Mouse (Mus musculus) urinary bladder, postnatal 14 days (tissue): ENCODE measurements at regions not wholly inside any gene's neighbourhood (a gene's known extent, or its start where the extent isn't known, plus 50 kb on each side); places are given as distances from the start of the nearest gene placed in this dataset.

ENCODE experiments used
- DNase-seq: peaks from one replicate; pipeline ENCODE4 v3.0.0; 2021; ENCODE audit warnings: low spot score

DNA sequence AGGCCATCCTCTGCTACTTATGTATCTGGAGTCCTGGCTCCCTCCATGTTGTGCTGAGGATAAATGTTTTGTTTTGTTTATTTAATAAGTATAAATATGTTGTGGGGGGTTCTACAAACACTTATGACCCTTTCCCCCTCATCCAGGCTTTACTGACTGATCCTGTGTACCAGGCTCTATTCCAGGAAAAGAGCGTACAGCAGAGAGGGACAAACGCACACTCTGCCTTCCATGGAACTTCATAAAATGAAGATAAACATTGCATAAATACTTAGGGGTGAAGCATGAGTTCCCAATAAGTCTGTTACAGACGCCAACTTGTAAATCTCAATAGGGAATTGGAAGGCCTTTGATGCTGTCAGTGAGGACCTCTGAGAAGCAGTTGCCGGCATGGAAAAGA, 263.7 kb upstream of the Atp2b1 start:
- no peak for DNase-seq

DNA sequence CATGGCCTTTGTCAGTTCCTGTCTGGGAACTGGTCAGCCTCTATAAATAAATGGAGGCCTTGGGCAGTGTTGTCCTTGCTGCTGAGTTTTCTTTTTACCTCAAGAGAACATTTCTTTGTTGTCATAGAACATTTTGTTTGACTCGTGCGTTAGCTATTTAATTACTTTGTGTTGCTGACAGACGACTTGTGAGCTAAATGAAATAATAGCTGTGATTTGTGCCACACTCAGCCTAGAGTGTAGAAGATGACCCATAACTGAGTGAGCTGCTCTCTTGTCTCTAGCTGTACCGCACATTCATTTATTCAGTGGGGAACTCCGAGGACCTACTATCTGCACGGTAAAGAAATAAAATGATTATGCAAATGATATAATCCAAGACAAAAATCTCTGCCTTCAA, 263.1 kb upstream of the Atp2b1 start:
- DNase-seq = no peak

DNA sequence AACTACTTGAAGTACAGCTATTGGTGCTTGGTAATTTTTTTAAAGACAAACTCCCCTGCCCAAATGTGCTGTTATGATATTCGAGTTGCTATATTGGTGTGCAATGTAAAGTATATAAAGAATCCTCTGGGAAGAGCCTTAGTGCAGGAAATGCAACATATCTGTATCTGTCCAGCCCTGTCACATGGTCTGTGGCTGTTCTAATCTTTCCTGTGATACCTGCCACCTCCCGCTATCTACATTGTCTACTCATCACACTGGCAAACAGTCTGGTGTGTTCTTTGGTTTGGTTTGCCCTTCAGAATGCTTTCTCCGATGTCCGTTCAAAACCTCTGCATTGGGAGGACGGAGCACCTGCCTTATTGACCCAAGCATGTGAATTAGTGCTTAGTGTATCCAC, 262.6 kb upstream of the Atp2b1 start:
- no peak for DNase-seq

DNA sequence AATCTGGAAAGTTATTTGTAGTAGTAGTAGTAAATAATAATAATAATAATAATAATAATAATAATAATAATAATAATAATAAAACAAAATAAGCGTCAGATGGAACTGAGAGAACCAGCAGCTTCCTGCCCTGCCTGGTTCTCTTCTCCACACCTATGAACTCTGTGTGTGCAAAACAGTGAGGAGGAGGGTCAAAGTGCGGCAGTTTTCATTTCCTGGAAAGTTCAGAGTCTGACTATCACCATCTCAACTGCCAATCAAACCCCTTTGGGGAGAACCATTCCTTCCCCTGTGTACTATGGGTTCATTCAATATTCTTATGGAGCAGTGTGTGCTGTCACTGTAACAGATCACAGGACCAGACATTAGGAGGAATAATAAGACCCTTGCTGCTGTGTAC, 262.1 kb upstream of the Atp2b1 start:
- no peak for DNase-seq

DNA sequence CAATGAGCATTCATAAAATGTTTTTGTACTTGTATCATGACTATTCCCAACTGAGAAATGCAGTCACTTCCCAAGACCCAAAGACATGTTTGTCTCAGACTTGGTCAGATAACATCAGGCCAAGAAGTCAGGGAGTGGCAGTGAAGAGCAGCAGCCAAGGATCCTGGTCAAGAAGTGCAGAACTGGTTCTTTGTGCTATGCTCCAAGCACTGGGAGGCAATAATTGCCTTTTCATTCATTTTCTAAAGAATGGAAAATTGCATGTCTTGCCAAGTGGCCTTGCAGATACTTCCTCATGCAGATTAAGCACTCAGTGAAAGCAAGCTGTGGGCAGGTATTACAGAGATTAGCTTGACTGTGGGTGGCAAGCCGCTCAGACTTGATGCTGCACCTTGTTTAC, 253.5 kb upstream of the Atp2b1 start:
- DNase-seq = peak; percentile 17

DNA sequence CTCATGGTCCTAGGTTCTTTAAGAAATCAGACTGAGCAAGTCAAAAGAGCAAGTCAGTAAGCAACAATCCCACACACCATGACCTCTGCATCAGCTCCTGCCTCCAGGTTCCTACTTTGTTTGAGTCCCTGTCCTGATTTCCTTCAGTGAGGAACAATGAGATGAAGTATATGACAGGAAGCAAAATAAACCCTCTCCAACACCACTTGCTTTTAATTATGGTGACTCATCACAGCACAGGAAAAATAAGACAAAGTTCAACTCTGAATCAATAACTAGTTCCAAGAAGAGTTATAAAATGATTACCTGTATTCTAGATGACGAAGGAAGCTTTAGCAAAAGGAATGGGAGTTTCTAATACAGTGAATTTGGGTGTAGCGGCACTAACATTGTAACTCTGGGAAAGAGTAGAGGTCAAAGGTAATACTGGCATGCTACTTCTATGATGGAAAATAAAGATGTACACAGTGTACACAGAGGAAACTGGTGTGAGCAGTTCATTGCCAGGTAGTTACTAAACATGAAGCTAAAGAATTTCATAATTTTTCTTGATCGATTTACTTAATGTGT, 248.2 kb upstream of the Atp2b1 start:
- DNase-seq = no peak

DNA sequence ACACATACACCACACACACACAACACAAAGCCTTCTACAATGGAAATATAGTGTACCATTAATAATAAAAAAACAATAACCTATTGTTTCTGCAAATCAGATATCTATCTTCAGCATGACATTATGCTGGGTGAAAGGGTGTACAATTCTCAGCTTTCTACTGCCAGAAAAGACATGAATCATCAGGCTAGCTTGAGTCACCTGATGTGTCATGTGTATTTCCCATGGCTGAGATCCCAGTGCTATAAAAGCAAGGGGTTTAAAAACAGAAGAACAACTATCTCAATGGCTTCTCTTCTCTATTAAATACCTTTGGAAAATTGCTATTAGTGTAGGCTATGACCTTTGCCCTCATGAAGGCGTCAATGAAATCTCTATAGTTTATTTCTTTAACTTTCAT, 246.5 kb upstream of the Atp2b1 start:
- no peak for DNase-seq

DNA sequence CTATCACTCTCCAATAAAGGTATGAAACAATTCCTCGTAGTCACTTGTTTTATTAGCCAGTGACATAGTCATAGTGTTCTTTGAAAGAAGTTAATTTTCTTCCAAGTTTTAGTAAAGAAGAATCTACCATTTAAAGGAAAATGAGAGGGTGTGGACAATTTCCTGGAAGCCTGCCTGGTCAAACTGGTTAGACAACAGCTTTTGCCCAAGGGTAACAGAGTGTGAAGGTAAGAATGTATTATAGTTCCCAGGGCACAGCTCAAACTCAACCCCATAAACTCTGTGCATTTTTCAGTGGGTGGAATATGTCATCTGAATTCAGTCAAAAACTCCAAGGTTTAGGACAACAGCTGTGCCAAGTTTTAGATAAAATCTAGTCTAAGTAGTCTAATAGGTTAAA, 240.1 kb upstream of the Atp2b1 start:
- peak; percentile 71 for DNase-seq

DNA sequence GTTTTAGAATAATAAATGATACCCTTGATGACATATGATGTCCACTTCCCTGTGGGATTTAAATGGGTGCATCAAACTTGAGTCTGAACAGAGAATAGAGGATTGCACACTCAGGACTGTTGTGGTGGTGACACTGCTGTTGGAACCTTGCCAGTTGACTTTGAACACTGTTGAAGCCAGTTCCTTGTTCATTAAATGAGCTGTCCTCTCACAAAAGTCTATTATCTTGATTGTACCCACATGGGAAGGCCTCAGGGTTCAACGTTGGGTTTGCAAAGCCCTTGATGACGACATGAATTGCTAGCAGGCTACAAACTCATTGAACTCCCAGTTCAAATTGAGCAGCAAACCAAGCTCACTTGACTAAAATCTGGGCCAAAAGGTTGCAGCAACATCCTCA, 237.3 kb upstream of the Atp2b1 start:
- no peak for DNase-seq

DNA sequence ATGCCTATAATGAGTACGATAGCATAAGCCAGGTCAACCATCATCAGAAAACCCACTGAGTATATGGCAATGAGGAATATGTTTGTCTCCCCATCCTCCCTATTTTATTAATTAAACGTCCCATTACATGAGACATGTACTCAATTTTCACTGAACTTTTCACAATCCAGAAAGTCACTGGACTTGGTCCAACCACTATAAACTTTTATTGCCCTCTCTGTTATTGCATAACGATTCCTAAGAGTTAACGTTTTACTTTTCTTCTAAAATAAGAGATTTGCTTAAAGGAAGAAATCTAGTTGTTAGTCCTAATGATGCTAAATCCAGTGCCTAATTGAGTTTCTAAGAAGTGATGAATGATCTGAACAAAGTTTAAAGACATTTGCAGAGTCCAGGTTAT, 236.0 kb upstream of the Atp2b1 start:
- DNase-seq = no peak

DNA sequence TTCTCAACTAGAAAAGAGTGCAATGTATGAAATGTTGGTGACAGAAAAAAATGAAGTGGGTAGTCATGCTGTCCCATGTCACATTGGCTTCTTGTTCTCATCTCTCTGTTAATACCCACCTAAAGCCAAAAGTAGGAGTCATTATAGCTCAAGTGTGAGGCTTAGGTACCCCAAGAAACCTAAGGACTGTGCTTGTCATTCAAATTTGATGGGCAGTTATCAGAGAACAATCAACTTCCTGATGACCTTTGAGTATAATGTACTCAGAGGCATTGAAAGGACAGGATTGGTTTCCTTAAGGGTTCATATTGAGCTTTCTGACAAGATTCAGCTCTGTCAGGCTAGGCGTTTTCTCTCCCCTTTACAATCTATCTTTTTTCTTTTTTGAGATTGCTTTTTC, 231.8 kb upstream of the Atp2b1 start:
- DNase-seq = no peak

DNA sequence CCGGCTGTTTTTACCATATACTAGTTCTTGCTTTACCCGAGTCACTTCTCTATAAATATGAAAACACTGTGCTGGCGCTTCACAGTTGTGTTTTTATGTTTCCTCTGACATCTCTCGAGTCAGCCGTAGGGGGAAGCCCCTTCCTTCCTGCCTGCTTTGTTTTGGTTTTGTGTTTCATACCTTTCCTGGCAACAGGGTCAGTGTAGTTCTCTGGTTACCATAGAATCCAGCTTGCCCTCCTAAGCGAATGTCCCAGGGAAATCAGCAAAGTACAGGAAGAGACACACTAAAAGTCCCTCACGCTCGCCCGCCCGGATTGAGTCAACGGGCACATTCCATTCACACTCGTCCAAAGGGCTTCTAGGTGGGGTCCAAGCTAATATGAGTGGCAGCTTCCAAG, 230.0 kb upstream of the Atp2b1 start:
- DNase-seq = peak; percentile 28

DNA sequence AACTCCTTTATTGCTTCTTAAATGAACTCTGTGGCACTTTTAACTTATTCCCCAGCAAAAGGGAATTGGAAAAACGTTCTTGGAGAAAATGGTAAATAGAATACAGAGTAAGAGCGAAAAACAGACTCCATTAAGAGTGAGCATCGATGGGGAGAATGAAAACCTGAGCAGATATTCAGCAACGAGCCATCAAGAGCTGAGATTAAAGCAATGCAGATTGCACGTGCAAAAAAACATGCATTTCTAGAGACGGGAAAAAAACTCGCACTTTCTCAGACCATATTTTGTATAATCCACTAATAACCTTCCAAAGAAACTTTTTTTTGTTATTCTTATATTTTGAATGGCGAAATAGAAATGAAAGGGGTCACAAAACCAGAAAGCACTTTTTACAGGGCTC, 229.5 kb upstream of the Atp2b1 start:
- DNase-seq = no peak

DNA sequence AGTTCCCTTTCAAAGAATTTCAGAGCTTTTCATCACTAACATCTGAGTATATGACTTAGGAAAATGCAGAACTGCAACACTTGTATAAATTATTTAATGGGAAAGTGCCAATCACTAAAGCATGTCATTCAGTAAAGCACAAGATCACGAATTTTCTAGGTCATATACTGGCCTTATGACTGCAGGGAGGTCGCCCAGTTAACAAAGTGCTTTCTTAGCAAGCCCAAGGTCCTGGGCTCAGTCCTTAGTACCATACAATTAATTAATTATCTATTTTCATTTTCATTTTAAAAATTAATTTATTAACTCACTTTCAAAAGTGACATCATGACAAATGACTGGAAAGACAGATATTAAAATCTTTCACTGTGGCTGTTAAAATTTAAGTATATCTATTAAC, 228.5 kb upstream of the Atp2b1 start:
- no peak for DNase-seq

DNA sequence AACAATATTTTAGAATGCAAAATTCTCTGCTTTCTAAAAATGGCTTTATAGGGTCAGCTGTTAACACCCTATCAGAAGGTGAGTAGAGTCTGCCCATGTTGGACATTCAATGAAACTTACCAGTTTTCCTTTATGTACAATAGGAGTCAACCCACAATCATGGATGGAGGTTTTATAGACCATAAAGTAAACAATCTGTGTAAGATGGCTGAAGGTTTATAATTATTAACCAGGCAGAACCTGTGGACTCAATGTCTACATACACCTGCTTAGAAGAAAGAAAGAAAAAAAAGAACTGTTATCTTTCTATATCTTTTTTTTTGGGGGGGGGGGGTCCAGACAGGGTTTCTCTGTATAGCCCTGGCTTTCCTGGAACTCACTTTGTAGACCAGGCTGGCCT, 227.8 kb upstream of the Atp2b1 start:
- DNase-seq = no peak

DNA sequence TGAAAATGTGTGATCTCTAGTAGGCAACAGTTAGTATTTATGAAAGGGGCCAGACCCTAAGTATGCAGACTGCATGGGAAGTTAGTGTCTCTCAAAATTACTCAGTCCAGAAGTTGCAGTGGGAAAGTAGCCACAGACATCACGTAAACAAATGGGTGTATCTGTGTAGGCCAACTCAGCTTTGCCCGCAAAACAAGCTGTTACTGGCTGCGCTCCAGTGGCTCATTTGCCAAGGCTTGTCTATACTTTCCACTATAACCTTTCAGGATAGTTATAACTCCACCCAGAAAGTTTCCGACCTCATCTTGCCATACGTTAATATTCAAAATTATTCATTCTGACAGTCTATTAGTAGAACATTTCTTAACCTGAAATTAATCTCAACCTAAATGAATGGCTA, 222.4 kb upstream of the Atp2b1 start:
- peak; percentile 17 for DNase-seq

DNA sequence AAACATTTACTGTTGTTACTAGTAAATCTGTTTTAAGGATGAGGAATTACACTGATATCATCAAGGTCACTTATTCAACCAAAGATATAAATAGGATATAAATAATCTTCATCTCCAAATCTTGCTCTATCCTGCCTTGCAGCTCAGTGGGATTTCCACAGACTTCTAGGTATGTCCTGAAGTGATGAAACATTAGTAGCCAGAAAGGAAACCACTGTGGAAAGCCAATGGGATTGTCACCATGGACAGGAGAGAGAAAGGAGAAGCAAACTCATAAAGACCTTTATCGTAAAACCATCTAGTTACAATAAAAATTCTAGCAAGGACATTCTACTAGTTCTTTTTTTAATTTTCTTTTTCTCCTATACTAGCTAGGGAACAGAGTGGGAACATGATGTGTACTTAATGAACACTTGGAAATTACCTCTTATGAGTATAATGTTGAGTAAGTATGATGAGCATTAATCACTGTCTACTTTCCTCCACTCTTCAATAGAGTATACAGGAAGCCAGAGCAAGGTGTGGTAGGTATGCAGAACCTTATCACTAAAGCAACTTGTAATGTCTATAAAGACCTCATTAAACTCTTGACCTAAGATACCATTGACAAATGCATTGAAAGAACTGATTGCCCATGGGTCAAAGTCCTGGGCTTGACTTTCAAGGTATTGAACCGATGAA, 219.4 kb upstream of the Atp2b1 start:
- DNase-seq = no peak

DNA sequence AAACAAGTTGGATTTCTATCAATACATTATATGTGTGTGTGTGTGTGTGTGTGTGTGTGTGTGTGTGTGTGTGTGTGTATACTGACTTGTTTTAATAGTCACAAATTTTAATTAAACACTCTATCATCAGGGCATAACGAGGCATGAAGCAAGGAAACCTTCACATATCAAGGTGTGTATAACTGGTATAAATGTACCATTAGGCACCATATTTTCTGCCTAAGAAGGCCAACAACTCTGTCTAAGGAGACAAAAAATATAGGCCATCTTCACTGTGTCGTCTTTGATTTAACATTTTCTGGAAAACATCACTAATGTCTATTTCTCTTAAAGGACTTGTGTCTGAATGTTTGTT, 218.9 kb upstream of the Atp2b1 start:
- no peak for DNase-seq

DNA sequence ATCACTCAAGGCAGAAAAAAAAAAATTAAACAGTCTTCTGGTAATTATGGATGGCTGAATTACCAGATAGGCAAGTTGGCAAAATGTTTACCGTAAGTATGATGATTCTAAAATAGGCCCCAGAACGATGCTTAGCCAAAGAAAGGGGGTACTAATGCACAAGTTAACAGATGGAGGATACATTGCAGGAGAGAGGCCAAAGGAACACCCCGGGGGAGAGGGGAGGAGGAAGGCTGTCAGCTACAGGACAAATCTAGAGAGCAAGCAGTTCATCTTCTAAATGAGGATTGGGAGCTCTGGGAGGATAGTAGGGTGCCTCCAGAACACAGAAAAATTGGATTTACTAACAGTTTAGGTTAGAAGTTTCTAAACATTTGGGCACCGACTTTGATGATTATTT, 216.3 kb upstream of the Atp2b1 start:
- DNase-seq = no peak

DNA sequence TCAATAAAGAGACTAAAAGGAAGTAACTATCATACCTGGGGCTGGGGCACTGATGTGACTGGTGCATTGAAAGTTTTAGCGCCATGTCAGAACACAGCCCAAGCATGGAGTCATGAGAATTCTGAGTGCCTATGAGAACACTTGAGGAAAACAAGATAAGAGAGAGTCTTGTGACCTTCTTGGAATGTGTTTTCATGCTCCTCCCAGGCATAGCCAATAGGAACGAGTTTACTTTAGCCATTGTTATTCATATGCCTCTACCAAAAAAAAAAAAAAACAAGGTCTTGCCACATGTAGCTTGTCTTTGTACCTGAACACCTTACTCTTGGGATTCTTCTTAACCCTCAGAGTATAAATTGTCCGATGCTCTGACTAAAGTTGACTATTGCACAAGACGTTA, 214.6 kb upstream of the Atp2b1 start:
- DNase-seq = no peak

DNA sequence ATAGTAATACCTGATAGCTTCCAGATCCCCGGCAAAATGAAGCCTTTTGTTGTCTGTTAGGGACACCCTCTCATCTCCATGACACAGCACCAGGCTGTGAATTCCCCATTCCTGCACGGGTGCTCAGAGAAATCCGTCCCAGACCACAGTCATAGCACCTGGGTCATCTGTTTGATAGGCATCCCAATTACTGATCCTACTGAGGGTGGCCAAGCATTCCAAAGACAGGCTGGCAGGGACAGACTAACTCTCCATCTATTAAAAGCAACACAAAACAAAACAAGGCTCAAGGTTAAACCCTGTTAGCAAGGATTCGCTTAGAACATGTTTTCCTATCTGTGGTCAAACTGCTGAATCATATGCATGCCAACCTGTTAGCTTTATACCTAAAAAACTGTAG, 213.8 kb upstream of the Atp2b1 start:
- no peak for DNase-seq

DNA sequence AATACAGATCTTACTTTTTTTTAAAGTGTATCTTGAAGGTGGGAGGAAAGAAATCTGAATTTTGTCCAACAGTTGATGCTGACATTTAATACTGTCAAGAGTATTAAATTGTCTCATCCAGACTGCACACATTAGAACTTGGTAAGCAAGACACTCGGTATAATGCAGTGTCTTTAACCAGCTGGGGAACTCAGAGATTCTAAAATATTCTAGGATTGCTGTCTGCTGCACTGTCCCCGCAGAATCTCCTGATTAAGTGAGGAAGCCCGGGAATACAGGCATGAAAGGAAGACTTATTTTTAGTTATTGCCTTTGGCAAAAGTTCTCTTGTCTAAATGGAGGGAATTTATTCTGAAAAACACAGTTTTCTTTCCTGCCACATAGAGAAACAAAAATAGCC, 212.9 kb upstream of the Atp2b1 start:
- no peak for DNase-seq

DNA sequence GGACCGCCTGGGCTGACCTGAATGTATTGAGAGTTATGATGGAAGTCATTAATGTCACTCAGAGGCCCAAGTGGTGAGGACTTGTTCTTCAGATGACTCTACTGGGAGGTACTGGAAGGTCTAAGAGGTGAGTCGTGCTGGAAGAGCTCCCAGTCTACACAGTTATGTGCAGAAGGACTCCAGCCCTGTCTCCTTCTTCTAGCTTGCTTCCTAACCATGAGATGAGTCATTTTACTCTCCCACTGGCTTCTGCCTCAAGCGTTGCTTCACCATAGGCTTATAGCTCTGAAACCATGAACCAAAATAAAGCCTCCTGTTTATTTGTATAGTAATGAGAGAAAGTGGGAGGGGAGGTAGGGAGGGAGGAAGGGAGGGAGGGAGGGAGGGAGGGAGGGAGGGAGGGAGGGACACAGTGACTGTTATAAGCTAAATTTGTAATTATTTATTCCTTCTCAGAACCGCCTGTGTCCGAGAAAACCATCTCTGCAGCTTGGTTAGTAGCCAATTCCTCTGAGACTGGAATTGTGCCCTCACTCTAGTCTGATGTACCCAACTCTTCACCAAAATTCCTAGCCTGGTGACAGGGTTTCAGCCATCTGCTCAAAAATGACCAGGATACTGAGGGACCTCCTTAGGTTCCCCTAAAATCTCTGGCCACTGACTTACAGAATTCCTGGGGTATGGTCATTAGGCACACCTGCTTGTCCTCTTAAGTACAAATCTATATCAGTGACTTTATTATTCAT, 211.6 kb upstream of the Atp2b1 start:
- no peak for DNase-seq
